Mouse (Mus musculus) kidney, adult 2 months (tissue): ENCODE data around the gene Ctbp2.

Experiments
- CTCF ChIP-seq: fragments of 200-500 bp; conservative IDR thresholded peaks from 2 replicates; pipeline ENCODE4 v1.5.1; 2011; ENCODE audit warnings: low read depth, mild to moderate bottlenecking, control low read depth, low read length, moderate library complexity, mixed read lengths; ENCODE audit not compliant: insufficient read depth, insufficient read length
- POLR2A ChIP-seq: fragments of 200-500 bp; IDR thresholded peaks from one replicate; pipeline ENCODE4 v1.6.1; 2011; ENCODE audit warnings: low read depth, low read length, control low read depth

- TF ChIP-seq CTCF (no peak), POLR2A (no peak)
These were observed 65.5 kb downstream of the Ctbp2 start for GRCm38 (mm10) chr7:133058496-133059149.
